Mouse (Mus musculus): ENCODE measurements around the gene Osbpl7.

Osbpl7 gene

GRCm38 (mm10) chr11:97040301-97041021, 10.0 kb upstream of the Osbpl7 start:
- DNase-seq, result no peak

- DNase-seq, result peak; percentile 83
Measured at GRCm38 (mm10) chr11:97041022-97041899, 9.2 kb upstream of the Osbpl7 start, which contains the start of the genes Lrrc46 and Mrpl10. Lrrc46 (minus strand) TSS chr11:97041407. Mrpl10 (plus strand) TSS chr11:97041560.

- no peak for DNase-seq
Measured at GRCm38 (mm10) chr11:97044902-97045301, 5.5 kb upstream of the Osbpl7 start.

DNA sequence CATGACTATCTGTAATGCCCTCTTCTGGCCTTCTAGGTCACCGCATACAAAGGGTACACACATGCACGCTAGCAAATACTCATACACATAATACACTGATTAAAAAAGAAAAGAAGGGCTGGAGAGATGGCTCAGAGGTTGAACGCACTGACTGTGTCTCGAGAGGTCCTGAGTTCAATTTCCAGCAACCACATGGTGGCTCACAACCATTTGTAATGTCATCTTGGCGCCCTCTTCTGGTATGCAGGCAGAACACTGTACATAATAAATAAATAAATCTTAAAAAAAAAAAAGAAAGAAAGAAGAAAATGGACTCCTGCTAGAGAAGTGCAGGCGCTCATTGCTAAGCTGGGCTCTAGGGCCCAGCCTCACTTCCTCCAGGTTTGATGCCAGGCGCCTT, 4.6 kb upstream of the Osbpl7 start:
- DNase-seq, result no peak

- no peak for DNase-seq
Measured at GRCm38 (mm10) chr11:97048090-97048650, 2.3 kb upstream of the Osbpl7 start.

DNA sequence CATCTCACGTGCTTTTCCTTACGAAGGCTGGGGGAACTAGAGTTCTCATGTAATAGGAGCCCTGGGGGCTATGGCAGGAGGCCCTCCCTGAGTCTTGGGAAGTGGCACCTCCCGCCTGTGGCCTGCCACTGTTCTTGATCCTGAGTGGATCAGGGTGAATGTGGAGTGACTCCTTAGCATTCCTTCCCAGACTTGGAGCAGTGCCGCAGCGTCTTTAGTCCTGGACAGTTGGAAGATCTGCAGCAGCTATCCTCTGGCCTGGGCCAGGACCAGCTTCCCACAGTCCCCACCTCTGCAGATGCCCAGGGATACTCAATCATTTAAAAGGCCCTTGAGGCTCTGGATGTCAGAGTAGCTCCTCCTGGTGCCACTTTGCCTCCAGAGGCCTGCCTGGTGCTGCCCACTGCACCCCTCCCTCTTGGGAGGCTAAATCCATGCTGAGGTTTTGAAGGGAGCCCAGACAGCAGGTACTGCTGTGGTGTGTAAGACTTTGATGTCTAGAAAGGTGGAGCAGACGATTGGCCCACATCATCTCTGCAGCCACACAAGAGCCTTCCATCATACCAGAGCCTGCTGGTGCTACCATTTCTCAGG, 839 bp upstream of the Osbpl7 start:
- no peak for DNase-seq

DNA sequence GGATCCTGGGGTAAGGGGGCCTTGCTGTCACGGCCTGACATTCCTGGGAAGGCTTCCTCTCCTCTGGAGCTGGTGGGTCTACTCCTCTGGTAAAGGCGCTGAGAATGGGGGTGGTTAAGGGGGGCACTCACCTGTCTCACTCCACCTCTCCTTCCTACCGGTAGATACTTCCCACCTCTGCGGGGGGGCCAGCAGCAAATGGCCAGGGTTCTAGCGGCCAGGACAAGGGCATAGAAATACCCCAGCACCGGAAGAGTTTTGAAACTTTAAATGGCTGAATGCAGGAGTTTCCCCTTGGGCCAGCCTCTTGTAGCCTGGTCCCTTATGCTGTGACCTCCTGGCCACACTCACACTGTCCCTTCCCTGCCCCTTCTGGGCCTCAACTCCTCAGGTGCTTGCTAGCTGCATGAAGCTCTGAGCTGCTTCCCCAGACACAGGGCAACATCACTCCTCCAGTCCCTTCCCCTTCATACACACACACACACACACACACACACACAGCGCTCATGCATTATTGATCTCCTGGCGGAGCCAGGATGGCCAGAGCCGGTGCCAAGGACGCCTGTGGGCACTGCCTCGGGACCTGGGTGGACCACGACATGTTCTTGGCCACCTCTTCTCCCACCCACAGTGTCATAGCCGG, 637 bp downstream of the Osbpl7 start:
- no peak for DNase-seq

GRCm38 (mm10) chr11:97052219-97052646, 1.8 kb downstream of the Osbpl7 start:
- no peak for DNase-seq

DNA sequence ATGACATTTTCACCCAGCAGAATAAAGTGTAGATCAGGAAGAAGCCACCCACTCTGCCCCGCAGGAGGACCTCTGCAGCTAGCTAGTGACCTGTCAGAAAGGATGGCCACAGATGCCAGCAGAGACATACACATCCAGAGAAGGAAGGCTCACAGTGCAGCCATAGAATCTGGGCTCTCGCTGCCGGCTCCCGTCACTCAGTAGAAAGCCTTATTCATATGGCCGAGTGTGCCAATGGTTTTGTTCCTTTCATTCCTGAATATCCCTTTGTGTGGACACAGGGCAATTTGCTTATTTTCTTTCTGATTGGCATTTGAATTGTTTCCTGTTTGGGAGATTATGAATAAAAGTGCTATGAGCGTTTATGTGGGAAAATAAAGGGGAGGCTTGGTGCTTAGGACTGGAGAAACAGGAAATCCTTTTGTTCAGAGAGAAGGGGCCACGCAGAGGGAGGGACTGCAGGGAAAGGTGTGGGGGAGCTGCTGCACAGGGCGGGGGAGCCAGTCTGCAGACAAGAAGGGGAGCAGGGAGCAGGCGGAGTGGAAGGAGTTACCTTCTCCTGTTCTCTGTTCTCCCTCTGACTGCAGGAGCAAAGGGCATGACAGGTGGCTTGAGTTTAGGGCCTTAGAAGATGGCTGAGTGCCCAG, 13.0 kb downstream of the Osbpl7 start:
- DNase-seq, result no peak

GRCm38 (mm10) chr11:97063921-97064295, 13.5 kb downstream of the Osbpl7 start:
- DNase-seq, result no peak

DNA sequence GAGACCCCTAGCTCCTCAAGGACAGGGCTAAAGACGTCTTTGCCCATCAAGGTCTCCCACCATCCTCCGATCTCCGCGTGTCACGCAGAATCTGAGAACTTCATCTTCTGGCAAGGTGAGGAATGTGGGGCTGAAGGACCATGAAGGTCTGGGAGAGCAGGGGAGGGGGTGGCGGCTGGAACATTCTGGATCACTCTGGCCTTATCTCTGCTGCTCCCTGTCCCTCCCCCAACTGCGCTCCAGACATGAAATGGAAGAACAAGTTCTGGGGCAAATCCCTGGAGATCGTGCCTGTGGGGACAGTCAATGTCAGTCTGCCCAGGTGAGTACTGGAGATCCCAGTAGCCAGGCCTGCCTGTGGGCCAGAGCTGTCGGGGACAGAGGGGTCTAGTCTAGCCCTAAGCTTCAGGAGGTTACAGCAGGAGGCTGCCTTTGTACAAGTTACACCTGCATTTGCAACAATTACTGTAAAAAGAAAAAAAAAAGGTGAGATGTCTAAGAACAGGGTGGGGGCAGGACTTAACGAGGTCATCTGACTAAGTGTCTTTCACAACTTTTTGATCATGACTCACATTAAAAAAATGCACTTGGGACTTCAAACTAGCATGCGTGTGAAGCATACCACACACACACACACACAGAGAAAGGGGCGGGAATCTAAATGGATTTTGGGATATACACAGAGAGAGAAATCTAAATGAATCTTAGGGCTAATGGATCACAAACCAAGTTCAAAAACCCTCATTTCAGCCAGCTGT, 15.3 kb downstream of the Osbpl7 start:
- DNase-seq, result no peak

DNA sequence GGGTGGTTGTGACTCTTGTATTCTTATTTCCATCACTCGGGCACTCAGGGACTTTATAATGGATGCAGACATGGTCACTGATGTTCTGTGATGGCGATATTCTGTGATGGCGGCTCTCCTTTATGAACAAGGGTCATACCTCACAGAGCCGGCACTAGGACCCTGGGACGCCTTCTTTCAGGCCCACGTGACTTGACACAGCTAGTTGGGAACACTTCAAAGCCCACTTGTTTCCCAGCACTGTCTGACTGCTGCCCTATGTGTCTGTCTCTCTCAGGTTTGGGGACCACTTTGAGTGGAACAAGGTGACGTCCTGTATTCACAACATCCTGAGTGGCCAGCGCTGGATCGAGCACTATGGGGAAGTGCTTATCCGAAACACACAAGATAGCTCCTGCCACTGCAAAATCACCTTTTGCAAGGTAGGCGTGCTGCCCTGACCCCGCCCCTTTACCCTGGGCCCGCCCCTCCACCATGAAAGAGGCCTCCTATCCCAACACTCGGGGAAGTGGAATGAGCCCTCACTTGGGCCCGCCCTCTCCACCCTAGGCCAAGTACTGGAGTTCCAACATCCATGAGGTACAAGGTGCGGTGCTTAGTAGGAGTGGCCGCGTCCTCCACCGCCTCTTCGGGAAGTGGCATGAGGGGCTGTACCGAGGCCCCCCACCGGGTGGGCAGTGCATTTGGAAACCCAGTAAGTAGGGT, 16.4 kb downstream of the Osbpl7 start:
- DNase-seq, result no peak

DNA sequence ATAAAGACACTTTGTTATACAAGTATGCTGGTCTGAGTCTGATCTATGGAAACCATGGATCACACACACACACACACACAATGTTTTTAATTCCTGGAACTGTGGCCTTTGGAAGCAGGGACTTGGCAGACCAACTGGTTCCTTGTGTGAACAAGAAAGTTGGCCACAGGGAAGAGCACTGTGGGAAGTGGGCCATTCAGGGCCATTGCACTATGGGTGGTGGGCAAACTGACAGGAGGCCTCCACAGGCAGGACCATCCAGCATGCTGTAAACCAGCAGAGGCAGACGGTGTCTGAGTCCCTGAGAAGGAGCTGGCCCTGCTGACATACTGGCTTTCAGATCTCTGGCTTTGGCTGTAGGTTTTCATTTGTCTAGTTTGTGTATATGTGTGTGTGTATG, 18.9 kb downstream of the Osbpl7 start:
- DNase-seq, result no peak

- DNase-seq, result no peak
Measured at GRCm38 (mm10) chr11:97069770-97070169, 19.3 kb downstream of the Osbpl7 start.

DNA sequence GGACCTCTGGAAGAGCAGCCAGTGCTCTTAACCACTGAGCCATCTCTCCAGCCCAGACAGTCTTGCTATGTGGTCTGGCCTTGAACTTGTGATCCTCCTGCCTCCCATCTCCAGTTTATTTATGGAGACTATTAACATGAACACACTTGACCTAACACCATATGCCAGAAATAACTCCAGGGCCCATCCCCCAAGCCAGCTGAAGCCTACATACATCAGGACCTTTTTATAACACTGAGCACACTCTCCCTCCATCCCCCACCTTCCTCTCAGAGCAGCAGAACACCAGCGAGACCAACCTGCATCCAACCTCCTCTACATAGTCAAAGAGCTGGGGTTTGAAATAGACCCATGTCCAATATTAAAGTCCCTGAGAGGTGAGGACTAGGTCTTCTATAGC, 20.7 kb downstream of the Osbpl7 start:
- DNase-seq, result no peak

- peak; percentile 64 for DNase-seq
Measured at GRCm38 (mm10) chr11:97072533-97072932, 22.1 kb downstream of the Osbpl7 start.

- no peak for DNase-seq
Measured at GRCm38 (mm10) chr11:97074235-97074634, 23.8 kb downstream of the Osbpl7 start.

DNA sequence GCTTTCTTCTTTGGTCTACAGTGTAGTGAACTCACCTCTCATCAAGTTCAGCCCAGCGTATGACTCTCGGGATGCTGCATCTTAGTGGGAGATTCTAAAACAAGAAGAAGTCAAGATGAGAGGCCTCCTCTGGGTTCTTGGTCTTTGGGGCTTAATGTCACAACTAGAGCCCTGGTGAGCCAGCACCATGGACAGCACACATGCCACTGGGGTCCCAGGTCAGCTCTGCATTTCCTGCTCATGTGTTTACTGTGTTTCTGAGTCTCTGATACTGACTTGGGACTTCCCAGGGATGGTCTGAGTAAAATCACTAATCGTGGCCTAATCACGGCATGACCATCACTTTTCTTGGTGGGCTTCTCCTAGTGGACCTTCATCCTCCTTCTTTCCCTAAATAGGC, 28.3 kb downstream of the Osbpl7 start:
- DNase-seq, result no peak

DNA sequence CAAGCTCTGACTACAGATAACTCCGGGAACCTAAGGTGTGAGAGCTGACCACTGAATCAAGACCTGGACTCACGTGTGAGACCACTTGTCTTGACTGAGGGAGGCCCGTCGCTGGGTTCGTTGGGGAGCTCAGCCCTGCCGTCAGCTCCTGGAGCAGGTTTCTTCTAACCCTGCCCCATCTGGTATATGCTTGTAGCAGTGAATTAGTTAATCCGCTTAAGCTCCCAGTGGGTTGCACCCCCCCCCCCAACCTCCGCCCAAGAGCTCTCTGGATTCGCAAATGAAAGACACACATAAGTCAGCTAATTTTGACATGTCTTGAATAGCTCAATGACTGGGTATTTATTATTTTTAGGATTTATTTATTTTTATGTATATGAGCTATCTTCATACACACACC, 29.9 kb downstream of the Osbpl7 start:
- DNase-seq, result no peak

- DNase-seq, result peak; percentile 73
Measured at GRCm38 (mm10) chr11:97082977-97083376, 32.5 kb downstream of the Osbpl7 start.
